Mouse (Mus musculus) heart, adult 11 months (tissue): ENCODE measurements around the gene Gm20388.

Experiments used
- DNase-seq: peaks from one replicate; pipeline ENCODE4 v3.0.0; 2022

Gene Gm20388

DNA sequence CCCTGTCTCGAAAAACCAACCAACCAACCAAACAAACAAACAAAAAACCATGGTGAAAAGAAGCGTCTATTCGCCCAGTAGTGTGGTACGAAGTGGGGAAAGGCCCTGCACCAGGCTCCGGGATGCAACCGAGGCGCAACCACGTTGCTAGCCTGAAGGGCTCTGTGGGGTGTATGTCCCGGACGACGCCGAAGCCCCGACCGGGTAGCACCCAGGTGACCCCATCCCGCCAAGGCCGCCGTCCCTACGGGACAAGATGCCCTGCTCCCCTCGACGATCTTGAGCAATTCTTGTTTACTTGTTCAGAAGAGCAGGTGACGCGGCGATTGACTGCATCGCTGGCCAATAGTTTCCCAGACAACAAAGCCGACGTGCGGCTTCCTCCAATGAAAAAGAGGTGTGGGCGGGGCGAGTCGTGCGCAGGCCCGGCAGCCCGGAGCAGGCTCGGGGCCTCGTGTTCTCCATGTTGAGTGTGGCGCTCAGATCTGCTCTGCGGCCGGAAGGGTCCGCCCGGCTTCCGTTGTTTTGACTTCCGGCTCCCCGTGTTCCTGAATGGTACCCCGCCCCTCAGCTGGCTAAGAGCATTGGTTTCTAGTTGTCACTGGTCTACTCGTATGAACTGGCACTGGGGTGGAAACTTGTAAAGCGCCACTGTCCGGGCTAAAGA, 1674.7 kb downstream of the Gm20388 start:
- peak; percentile 100 for DNase-seq

DNA sequence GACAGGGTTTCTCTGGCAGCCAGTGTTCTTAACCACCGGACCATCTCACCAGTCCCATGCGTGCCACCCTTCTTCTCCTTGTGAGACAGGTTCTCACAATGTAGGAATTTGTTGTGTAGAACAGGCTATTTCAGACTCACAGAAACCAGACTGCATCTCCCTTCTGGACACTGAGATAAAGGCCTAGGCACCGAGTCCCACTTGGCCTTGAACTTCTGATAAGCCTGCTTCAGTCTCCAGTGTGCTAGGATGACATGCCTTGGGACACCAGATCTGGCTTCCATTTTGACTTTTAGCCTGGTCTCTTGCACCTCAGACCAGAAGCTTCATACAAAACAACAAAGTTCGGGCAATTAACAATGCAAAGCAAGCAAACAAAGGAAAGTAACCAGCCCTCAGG, 1678.1 kb downstream of the Gm20388 start:
- no peak for DNase-seq

DNA sequence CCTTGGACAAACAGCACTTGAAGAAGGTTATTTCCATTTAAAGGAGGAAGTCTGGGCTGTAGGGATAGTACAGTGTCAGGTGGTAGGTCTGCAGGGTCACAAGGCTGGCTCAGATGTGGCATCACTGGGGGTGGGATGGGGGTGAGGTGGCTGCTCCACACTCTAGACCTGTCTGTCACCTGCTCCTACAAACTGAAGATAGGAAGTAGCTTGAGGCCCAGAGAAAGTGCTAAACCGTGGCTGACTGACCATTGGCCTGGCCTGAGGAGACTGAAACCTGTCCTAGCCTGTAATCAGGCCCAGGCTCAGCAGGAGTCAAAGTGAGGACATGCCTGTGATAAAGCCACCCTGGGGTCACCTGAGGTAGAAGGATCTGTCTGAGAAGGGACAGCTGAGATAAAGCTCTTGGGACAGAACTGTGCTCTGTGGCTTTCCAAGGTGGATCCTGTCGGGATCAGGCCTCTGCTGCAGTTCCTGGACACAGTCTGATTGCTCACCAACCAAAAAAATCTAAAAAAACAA, 1678.6 kb downstream of the Gm20388 start:
- DNase-seq, result peak; percentile 91

DNA sequence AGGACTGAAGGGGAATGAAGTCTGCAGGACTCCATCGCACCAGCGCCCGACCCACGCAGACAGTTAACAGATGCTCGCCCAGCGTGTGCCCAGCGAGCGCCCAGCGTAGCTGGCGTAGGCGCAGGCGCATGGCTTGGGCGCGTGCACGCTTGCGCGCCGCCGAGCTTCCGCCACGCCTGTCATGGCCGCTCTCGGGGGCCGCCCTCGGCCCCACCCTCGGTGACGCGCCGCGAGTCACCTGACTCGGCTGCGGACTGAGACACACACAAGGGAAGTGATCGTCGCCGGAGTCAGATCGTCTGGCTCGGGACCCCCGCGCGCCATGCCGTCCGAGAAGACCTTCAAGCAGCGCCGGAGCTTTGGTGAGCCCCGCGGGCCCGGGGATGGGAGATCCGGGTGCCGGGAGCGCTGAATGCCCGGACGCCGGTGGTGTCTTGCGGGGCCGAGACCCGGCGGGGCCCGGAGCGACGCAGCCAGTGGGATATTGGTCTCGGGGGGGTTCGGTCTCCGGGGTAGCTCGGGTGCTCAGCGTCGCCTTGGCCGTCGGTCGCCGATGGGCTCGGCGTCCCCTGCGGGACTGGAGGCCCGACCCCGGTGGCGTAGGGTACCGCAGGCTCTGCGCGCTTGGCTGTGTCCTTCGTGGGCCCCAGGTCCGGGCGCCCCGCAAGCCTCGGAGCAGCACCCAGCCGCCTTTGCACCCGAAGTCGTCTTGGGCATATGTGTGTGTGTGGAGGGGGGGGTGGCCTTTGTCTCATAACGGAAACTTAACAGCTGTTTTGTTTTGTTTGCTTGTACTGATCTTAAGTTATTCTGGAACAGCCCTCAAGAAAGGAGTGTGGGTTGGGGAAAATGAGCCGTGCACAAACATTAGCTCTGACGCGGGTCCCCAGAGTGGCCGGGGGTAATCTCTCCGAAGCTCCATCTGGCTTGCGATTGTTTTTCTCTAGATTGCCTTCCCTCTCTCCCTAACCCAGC, 1679.8 kb downstream of the Gm20388 start, which contains the start of gene Map1lc3b:
Gene Map1lc3b, plus strand, starts transcription at position 159 of the 975 bp plus-strand sequence.
- peak; percentile 100 for DNase-seq

DNA sequence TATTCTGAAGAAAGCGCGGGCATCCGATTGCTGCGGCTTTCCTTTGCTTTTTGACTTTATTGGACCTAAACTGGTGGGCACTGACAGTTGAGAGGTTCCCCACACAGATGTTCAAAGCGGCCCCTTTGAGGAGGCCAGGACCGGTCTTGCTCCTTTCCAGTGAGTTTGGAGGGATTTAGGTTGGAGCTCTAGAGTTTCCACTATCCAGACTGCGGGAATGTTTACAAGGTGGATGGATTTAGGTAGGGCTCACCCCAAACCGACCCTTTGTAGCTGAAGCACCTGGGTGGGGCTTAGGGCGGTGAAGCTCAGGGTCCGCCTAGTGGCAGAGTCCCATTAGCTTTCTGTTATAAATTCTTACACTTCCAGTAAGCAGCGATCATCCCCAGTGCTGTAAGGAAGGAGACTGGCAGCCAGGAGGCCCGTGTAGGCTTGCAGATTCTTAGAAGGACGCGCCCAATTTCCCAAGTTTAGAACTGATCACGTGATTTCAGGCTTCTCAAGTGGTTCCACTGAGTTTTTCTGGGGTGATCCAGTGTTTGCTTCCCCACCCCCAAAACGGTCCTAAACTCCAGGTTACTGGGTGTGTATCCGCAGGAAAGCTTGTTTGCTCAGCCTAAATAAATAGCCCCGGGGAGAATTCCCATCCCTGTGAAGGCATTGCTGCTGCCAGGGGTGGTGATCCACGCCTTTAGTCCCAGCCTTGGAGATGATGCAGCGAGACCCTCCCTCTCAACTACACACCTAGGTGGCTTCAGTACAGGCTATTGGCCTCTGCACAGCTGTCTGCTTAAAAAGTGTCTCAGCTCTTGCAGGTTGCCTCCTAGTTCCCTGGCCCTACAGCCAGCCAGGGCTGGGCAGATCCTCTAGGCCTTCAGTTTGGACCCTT, 1680.8 kb downstream of the Gm20388 start:
- peak; percentile 97 for DNase-seq

DNA sequence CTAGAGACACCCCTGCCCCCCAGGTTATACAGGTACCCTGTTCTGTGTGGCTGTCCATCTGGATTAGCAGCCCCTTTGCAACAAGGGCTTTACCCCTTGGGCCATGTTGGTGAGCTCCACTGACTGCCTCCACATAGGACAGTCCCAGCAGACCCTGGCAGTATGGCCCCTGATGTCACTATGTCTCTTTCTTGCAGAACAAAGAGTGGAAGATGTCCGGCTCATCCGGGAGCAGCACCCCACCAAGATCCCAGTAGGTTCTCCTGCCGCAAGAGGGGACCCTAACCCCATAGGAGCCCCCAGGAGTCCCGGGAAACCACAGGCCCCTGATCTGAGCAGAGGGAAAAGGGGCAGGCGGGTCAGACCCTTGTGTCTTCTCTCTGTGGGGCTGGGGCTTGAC, 1682.7 kb downstream of the Gm20388 start:
- peak; percentile 92 for DNase-seq

DNA sequence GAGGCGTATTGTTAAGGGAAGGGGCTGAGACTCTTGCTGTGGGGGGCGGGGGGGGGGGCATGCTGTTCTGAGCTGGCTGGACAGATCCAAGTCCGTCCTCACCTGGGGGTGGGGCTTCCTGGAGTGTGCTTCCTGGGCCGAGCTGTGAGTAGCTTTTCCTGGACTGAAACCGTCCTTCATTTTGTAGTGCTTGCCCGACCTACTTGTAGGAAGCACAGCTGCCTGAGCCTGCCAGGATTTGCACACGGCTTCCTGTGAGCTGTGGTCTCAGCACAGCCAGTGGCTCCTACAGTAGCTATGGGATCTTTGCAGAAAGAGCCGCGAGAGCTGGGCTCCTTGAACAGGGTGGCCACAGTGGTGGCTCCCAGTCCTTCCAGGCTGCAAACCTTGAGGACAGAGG, 1683.3 kb downstream of the Gm20388 start:
- DNase-seq, result peak; percentile 98

DNA sequence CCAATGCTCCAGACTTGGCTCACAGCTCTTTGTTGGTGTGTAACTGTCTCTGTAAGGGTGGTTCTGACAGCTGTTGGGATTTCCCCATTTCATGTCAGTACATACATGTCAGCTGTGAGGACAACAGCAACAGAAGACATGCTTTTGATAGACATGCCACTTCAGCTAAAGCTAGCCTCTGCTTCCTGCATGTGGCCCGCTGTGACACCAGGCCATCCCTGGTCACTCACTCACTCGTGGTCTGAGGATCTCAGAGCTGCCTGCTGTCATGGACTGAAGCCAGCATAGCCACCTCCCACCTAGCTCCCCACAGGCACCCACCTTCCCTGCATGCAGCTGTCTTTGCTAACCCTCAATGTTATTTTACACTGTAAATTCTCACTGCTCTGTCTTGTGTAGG, 1686.9 kb downstream of the Gm20388 start:
- DNase-seq, result peak; percentile 87

DNA sequence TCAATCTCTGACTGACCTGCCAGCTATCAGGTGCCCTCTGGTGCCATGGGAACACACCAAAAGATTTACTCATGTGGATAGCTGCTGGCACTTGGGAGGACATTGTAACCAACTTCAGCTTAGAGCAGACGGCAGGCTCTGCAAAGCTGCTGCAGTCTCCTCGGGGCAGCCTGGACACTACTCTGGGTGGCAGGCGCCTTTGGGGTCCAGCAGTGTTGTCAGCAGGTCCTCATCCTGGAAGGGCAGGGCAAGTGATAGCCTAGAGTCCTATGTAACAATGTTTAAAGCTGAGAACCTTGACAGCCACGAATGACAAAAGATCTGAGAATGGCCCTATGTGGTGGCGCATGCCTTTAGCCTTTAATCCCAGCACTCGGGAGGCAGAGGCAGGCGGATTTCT, 1687.5 kb downstream of the Gm20388 start:
- DNase-seq, result peak; percentile 91

DNA sequence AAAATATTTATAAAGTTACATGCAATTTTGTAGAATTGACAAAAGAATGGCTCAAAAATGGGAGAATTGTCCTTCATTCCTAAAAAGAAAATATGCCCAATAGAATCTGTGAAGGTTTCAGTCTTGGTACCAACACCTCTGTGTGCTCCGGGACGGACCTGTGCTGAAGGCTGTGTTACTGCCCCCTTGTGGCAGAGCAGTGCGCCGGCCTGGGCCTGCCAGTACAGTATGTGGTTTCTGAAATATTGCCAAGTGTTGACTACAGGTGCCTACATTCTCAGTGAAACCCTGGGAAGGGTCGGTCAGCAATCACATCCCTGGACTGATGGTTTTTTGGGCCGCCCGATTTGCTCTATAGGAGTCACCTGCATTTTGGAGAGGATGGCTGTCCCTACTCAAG, 1688.3 kb downstream of the Gm20388 start:
- peak; percentile 96 for DNase-seq

DNA sequence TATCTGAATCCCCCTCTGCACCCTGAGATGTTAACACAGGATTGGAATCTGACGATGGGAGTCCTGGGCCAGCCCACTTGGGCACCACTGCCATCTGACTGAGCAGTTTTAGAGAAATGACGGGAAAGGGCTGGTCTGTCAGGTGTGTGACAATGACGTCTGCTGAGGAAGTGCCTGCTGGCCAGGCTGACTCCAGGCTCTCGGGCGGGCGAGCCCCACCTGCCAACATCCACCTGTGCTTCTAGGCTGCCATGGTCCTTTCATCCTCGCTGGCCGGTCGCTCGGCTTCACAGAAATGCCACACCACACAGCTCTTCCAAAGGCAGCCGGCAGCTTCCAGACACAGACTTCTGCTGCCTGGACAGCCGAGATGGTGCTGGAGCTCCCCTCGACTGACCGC, 1689.2 kb downstream of the Gm20388 start:
- peak; percentile 92 for DNase-seq

DNA sequence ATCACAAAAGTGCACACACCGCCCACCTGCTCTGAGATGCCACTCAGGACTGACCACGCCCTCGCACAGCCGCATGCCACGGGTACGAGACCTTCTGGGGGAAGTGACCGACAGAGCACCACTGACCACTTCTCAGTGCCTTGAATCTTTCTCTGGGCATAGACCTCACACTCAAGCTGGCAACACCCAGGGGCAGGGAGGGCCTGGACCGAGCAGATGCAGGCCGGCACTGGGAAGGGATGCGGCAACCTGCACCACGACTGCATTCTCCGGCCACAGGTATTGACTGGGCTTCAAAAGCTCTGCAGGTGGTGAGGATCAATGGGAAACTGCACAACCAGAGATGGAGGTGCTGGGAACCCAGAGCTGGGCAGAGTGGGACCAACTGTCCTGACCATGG, 1691.8 kb downstream of the Gm20388 start:
- peak; percentile 94 for DNase-seq

DNA sequence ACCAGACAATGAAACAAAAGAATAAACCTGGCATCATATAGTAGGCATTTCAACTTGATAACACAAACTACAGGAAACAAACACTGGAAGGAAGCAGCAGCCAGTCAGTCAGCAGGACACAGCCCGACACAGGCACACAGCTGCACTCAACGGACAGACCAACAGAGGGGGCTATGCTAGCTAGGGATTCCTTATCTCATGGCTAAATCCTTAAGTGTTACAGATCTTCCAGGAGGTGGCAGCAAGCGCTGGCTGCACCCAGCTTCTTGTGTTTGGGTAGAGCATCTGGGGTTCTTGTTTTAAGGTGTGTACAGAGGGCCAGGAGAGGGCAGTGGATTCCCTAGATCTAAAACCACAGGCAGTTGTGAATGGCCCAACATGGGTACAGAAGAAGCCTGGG, 1692.2 kb downstream of the Gm20388 start:
- peak; percentile 98 for DNase-seq

DNA sequence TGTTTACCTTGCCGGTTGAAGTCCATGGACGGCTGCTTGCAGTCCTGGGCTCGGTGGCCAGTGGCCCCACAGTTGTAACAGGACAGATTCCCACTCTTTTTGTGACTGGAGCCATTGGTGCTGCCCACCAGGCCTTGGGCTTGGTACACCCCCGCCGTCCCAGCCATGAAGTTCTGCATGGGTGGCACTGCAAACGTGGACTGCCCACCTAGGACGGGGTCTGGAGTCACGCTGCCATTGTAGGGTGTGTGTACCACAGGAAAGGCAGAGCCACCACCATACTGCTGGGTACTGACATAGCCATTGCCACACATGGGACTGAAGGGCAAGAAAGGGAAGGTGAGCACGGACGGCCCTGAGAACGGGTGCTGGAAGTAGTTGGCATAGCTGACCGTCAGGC, 1693.2 kb downstream of the Gm20388 start:
- DNase-seq, result peak; percentile 92

DNA sequence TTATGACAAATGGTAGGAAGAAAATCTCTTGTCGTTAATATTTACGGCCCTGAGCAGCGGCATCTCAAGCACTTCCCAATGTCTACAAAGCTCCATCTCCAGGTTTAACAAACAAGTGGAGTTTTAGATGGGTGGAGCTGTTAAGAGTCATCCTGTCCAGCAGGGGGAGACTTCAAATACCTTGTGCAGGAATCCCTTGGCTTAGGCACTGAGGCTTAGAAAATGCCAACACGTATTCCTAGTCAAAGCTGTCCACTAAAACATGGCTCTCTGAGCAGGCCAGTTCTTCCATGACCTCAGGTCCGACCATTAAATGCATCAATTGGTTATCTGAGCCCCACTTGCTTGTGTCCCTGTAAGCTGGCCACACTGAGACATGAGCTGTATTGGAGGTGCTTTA, 1697.0 kb downstream of the Gm20388 start:
- no peak for DNase-seq

DNA sequence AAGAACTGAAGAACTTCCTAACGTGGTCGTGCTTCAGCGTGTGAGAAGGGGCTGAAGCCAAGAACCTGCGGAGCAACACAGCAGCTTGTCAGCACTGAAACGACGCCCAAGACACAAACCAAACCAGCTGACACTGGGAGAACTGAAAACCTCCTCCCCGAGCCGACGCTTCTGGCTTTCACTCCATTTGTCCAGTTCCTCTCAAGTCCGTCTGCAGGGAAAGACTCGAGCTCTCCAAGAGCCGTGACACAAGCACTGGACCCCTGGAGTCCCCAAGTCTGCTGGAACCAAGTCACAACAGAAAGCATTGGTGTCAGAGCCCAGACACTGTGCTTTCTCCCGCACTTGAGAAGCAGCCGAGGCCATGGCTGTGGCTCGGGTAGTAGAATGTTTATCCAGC, 1698.6 kb downstream of the Gm20388 start:
- peak; percentile 93 for DNase-seq

DNA sequence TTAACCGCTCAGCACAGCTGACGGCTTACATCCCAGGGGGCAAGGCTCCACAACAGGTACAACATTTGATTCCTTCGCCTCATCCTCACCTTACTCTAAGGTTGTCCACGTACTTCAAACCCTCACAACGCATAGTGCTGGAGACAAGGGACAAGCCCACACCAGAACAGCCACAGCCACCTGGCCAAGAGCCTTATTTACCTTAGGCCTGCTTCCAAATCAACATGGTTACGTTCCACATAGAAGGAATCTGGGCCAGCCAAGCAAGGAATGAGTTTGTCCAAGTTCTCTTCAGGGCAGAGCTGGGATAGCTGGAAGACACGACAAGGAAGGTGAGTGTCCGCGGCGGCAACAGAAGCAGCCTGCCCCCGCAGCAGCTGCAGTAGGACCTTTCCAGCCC, 1699.3 kb downstream of the Gm20388 start:
- DNase-seq, result no peak

DNA sequence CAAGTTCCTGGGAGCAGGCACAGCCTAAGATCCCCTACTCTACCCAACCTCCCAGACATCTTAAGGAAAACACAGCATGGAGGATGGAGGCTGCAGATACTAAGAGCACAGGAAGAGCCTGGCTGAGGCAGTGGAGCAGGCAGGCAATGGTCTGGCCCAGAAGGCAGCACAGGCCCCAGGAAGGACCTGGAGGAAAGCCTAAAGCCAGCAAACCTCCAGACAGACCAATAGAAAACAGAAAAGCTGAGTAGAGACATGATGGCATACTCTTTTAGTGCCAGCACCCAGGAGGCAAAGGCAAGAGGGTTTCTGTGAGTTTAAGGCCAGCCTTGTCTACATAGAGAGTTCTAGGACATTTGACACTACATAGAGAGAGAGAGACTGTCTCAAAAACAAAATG, 1702.8 kb downstream of the Gm20388 start:
- no peak for DNase-seq

DNA sequence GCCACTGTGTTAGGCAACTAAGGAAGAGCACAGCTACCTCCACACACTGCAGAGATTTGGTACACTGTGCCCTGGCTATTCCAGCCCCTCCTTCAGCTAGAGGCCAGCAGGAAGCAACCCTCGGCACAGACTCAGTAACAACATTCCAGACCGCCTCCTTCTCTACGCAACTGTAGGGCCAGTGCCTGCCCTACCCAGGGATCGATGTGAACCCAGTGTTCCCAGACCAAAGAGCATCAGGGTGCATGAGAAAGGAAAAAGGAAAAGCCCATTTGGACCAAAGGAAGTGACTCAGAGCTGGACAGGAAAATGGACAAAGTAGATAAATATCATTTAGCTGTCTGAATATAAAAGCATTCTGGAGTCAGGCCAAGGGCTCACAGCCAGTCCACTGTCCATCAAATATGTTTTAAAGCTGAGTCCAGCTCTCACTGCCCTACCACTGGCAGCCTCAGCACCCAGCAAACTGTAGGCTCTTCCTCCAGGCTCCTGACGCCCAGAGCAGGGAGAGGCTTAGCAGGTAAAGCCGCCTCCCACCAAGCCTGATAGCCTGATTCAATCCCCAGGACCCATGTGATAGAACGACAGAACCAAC, 1708.9 kb downstream of the Gm20388 start:
- DNase-seq, result peak; percentile 99

DNA sequence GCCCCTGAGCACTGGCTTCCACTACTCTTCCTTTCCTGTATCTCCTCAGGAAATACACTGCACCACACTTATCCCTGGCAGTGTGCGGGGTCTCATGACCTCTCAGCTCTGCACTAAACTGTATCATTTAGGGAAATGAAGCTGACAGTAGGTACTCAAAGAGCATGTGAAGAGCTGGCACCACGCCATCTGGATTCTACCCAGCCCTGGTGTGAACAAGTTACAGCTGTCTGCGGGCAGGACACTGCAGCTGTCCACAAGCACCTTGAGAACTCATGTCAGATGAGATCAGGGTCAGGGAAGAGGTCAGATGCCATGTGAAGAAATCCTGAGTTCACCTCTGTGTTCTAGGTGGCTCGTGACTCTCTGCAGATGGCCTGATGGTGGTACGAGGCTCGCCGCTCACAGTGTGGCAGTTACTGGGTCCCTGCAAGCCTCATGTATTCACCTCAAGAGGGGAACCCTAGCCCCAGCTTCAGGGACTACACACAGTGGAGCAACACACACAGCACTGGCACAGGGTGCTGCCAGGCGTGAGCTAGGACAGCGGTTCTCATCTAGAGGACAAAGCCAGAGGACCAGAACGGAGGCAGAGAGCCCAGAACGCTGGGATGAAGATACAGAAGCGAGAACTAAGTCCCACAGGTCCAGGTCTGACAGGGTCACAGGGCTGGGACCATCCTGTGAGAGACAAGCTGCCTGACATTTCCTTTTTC, 1710.3 kb downstream of the Gm20388 start:
- peak; percentile 96 for DNase-seq

DNA sequence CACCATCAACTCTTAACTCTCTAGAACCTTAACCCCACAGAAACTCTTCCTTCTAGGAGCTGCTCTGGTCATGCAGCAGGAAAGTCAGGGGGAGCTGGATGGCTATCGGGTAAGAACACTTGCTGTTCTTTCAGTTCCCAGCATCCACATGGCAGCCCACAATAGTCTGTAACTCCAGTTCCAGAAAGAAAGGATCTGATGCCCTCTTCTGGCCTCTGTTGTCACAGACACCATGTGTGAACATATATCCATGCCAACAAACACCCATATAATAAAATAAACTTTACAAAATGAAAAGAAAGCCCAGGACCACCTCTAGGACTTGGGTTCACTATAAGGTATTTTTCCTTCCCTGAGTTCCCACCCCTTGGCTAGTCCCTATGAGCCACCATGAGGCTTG, 1711.2 kb downstream of the Gm20388 start:
- no peak for DNase-seq

DNA sequence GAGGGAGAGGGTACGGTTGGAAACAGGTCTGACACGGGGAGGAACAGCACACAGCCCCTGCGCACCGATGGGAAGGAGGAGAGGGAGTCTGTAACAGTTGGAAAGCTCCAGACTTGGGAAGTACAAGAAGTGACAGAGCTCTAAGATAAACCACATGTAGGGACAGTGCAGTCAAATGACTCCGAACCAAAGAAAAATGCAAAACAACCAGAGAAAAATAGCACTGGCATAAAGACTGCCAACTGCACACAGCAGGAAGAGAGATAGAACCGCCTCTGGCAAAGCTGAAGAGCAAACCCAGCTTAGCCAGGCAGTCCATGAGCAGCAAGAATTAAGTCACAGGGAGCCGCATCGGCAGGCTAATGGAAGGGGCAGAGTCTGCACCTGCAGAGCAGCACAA, 1712.4 kb downstream of the Gm20388 start:
- DNase-seq, result no peak
